Mouse (Mus musculus) embryonic fibroblast, embryonic 13.5 days (primary cell): ENCODE measurements around the gene Prpf38a.

Source experiments
- CTCF ChIP-seq: IDR thresholded peaks from 2 replicates; pipeline ENCODE4 v1.5.1; 2011; ENCODE audit warnings: mild to moderate bottlenecking, control low read depth, low read length, moderate library complexity, borderline replicate concordance; ENCODE audit not compliant: insufficient read depth
- POLR2A ChIP-seq: IDR thresholded peaks from 2 replicates; pipeline ENCODE4 v1.6.1; 2011; ENCODE audit warnings: low read depth, mild to moderate bottlenecking, control low read depth, low read length, moderate library complexity

DNA sequence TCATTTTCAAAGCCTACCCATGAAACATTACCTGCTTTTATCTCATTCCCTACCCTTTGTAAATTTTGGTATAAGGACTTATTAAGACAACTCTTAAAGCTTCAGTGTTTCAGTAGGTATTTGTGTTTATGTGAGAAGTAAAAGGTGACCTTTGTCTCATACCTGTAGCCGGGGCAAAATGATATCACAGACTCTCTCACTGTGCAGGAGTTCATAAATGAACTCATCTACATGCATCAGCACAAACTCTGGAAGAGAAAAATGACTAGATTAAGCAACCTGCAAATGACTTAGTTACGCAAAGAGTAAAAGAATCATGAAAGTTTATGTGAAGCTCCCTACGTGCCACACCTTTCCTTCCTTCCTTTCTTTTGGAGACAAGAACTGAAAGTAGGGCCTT, 6.5 kb downstream of the Prpf38a start:
- TF ChIP-seq POLR2A: no peak
- no peak for TF ChIP-seq CTCF
